In genomic region chr11:101171721-101172433, GRCm38 (mm10) we compare ENCODE assay signal across 9 mouse cellular contexts. TPM values are rescaled to one million over a fixed set of nuclear protein-coding genes. Genes with fewer than 3 reads are reported as not detected.
DNase-seq lines count a peak whose midpoint lies in the region; ATAC-seq and TF ChIP-seq lines count a peak whose summit lies in the region.
"Had no signal": no experiment of that assay in that cellular context is flagged by ENCODE, and none has a peak within 500 bp of the region (broad histone marks: within the 10 kb centered on the region; RNA-seq: fewer than 3 reads in every experiment).

No protein-coding gene starts in this region.

- H3K36me3 ChIP-seq in embryonic facial prominence, embryonic 14.5 days (ENCODE audit: control insufficient read depth, insufficient read depth, low read length) = peaks cover 11% of the 10 kb centered on the region
- H3K36me3 ChIP-seq in heart, embryonic 13.5 days = peaks cover 14% of the 10 kb centered on the region
- peaks cover 9% of the 10 kb centered on the region; the same call in 1 of the 2 replicates for H3K36me3 ChIP-seq in kidney, postnatal 0 days (ENCODE audit: insufficient read depth, low read length)
- no peaks in the 10 kb centered on the region for H3K36me3 ChIP-seq in liver, embryonic 14.5 days (replicated peaks; ENCODE audit: control insufficient read depth, insufficient read depth, low read depth)

- TF ChIP-seq EP300 in liver, embryonic 14.5 days (IDR thresholded peaks at IDR 0.05; ENCODE audit: low read depth) = no peak

- peak overlapping the region; percentile 63 for H3K9ac ChIP-seq in embryonic facial prominence, embryonic 14.5 days (ENCODE audit: low read depth, low read length)
- peak overlapping the region; percentile 84 for H3K9ac ChIP-seq in heart, embryonic 13.5 days
- H3K9ac ChIP-seq in kidney, postnatal 0 days (ENCODE audit: low read depth, low read length) = peak overlapping the region; percentile 43
- H3K9ac ChIP-seq in liver, embryonic 14.5 days (replicated peaks) = no peak overlapping the region

- peak overlapping the region; percentile 84 for H3K4me2 ChIP-seq in embryonic facial prominence, embryonic 14.5 days (ENCODE audit: low read depth, low read length)
- peak overlapping the region; percentile 97 for H3K4me2 ChIP-seq in heart, embryonic 13.5 days
- H3K4me2 ChIP-seq in kidney, postnatal 0 days (ENCODE audit: low read length) = peak overlapping the region; percentile 75
- peak overlapping the region; percentile 61 for H3K4me2 ChIP-seq in liver, embryonic 14.5 days (ENCODE audit: low read depth)

- peak; percentile 53 to 55 for DNase-seq in B cell, adult 2 months
- peak; percentile 72 for DNase-seq in adrenal gland, adult 18-20 months (ENCODE audit: low spot score in 2 of 2)
- DNase-seq in embryonic facial prominence, embryonic 14.5 days (ENCODE audit: low spot score) = peak; percentile 95
- DNase-seq in kidney, postnatal 0 days (ENCODE audit: low spot score) = peak; percentile 92
- peak in 1 of 3 experiments; percentile 42 for DNase-seq in liver, embryonic 14.5 days (ENCODE audit: low read depth in 3 of 3, low spot score in 3 of 3)
- DNase-seq in naive thymus-derived CD4-positive, alpha-beta T cell, adult 2 months (ENCODE audit: low read depth) = peak; percentile 48
- DNase-seq in thymus, postnatal 4 days = peak; percentile 63

- peaks cover 39% of the 10 kb centered on the region for H3K4me1 ChIP-seq in embryonic facial prominence, embryonic 14.5 days (ENCODE audit: control insufficient read depth, insufficient read depth, low read length)
- peaks cover 81% of the 10 kb centered on the region for H3K4me1 ChIP-seq in heart, embryonic 13.5 days
- peaks cover 37% of the 10 kb centered on the region for H3K4me1 ChIP-seq in kidney, postnatal 0 days (replicated peaks; ENCODE audit: insufficient read depth, low read length)
- peaks cover 0 to 12% of the 10 kb centered on the region in 2 experiments; a peak in 2 of 4 replicates for H3K4me1 ChIP-seq in liver, embryonic 14.5 days (replicated peaks; ENCODE audit: control insufficient read depth in 2 of 2, insufficient read depth in 2 of 2, low read length in 1 of 2)

- TF ChIP-seq CTCF in kidney, postnatal 0 days (IDR thresholded peaks at IDR 0.05; ENCODE audit: low read depth) = no peak
- no peak for TF ChIP-seq CTCF in liver, embryonic 14.5 days (IDR thresholded peaks at IDR 0.05; ENCODE audit: low read depth)

- H3K4me3 ChIP-seq in embryonic facial prominence, embryonic 14.5 days (ENCODE audit: low read depth, low read length) = peak overlapping the region; percentile 52
- peak overlapping the region; percentile 67 for H3K4me3 ChIP-seq in heart, embryonic 13.5 days
- H3K4me3 ChIP-seq in kidney, postnatal 0 days (replicated peaks; ENCODE audit: low read depth, low read length) = peak overlapping the region; percentile 36
- H3K4me3 ChIP-seq in liver, embryonic 14.5 days (ENCODE audit: insufficient read depth in 1 of 2, low read depth in 2 of 2, low read length in 2 of 2) = peak overlapping the region; percentile 48 to 51

- under 1% methylated on average over 31 of the region's 31 CpGs for WGBS in embryonic facial prominence, embryonic 14.5 days
- under 1% methylated on average over 31 of the region's 31 CpGs for WGBS in heart, embryonic 13.5 days
- under 1% methylated on average over 31 of the region's 31 CpGs for WGBS in kidney, postnatal 0 days
- WGBS in liver, embryonic 14.5 days (ENCODE audit: insufficient replicate concordance) = under 1% methylated on average over 31 of the region's 31 CpGs

- peak overlapping the region; percentile 88 for H3K27ac ChIP-seq in embryonic facial prominence, embryonic 14.5 days (replicated peaks; ENCODE audit: low read depth, low read length)
- H3K27ac ChIP-seq in heart, embryonic 13.5 days (replicated peaks) = peak overlapping the region; percentile 94
- H3K27ac ChIP-seq in kidney, postnatal 0 days = peak overlapping the region; percentile 72
- no peak overlapping the region for H3K27ac ChIP-seq in liver, embryonic 14.5 days

- peak; percentile 68 for ATAC-seq in embryonic facial prominence, embryonic 14.5 days (ENCODE audit: low read depth)
- no peak for ATAC-seq in heart, embryonic 13.5 days (ENCODE audit: extremely low read depth, insufficient number of reproducible peaks, low FRiP score, low TSS enrichment)
- no peak; the same call in 1 of the 2 replicates for ATAC-seq in kidney, postnatal 0 days (replicated peaks; ENCODE audit: low FRiP score, low read depth)
- peak; percentile 48; the same call in 1 of the 2 replicates for ATAC-seq in liver, embryonic 14.5 days (ENCODE audit: insufficient read depth)

- no peaks in the 10 kb centered on the region for H3K9me3 ChIP-seq in embryonic facial prominence, embryonic 14.5 days (ENCODE audit: control insufficient read depth, low read length)
- H3K9me3 ChIP-seq in heart, embryonic 13.5 days = no peaks in the 10 kb centered on the region
- H3K9me3 ChIP-seq in kidney, postnatal 0 days (replicated peaks; ENCODE audit: low read length) = no peaks in the 10 kb centered on the region
- H3K9me3 ChIP-seq in liver, embryonic 14.5 days (ENCODE audit: control insufficient read depth, low read length) = no peaks in the 10 kb centered on the region

- H3K27me3 ChIP-seq in embryonic facial prominence, embryonic 14.5 days (replicated peaks; ENCODE audit: control insufficient read depth, insufficient read depth, low read length) = peaks cover 60% of the 10 kb centered on the region
- H3K27me3 ChIP-seq in heart, embryonic 13.5 days (replicated peaks) = peaks cover 56% of the 10 kb centered on the region
- no peaks in the 10 kb centered on the region for H3K27me3 ChIP-seq in kidney, postnatal 0 days (ENCODE audit: insufficient read depth, low read length)
- peaks cover 99% of the 10 kb centered on the region for H3K27me3 ChIP-seq in liver, embryonic 14.5 days (ENCODE audit: control insufficient read depth, insufficient read depth, low read length)

RNA-seq across cellular contexts. Expression of gene Plekhh3, which starts 0.7 kb away (rescaled TPM):
- 10 to 100 TPM; 24.3 to 25.6 TPM for total RNA-seq in adrenal gland, adult 18-20 months (2021)
- polyA plus RNA-seq in embryonic facial prominence, embryonic 14.5 days (2014; fragmentation: Nextera tagmentation; extraction: Ambion mirVana) = 17.7 and 20.9 TPM in 2 replicates
- polyA plus RNA-seq in heart, embryonic 13.5 days (2015; fragmentation: Nextera tagmentation; extraction: Ambion mirVana) = 7.6 and 8.5 TPM in 2 replicates
- polyA plus RNA-seq in kidney, postnatal 0 days (2015; fragmentation: Nextera tagmentation; extraction: Ambion mirVana) = 14.1 and 16.6 TPM in 2 replicates
- polyA plus RNA-seq in liver, embryonic 14.5 days (2012; rRNA removed) = 1.1 TPM in 2 replicates
- polyA plus RNA-seq in liver, embryonic 14.5 days (2014; fragmentation: Nextera tagmentation; extraction: Ambion mirVana) = 1.0 TPM in 2 replicates

RNA-seq across cellular contexts. Expression of gene Cntnap1, which starts 1.6 kb away (rescaled TPM):
- total RNA-seq in adrenal gland, adult 18-20 months (2021) = 1 to 10 TPM; 6.4 to 7.3 TPM
- 1.6 and 1.9 TPM in 2 replicates for polyA plus RNA-seq in embryonic facial prominence, embryonic 14.5 days (2014; fragmentation: Nextera tagmentation; extraction: Ambion mirVana)
- polyA plus RNA-seq in heart, embryonic 13.5 days (2015; fragmentation: Nextera tagmentation; extraction: Ambion mirVana) = 0.52 and 0.55 TPM in 2 replicates
- polyA plus RNA-seq in kidney, postnatal 0 days (2015; fragmentation: Nextera tagmentation; extraction: Ambion mirVana) = 0.75 and 0.78 TPM in 2 replicates
- 0.11 and 0.16 TPM in 2 replicates for polyA plus RNA-seq in liver, embryonic 14.5 days (2012; rRNA removed)
- polyA plus RNA-seq in liver, embryonic 14.5 days (2014; fragmentation: Nextera tagmentation; extraction: Ambion mirVana) = 0.08 TPM in 1 of 2 replicates, not detected in the other

RNA-seq across cellular contexts. Expression of gene Ccr10, which starts 3.4 kb away (rescaled TPM):
- under 1 TPM in 1 of 2 experiments, not detected in 1; 0.51 TPM for total RNA-seq in adrenal gland, adult 18-20 months (2021)
- 0.28 TPM in 1 of 2 replicates, not detected in the other for polyA plus RNA-seq in embryonic facial prominence, embryonic 14.5 days (2014; fragmentation: Nextera tagmentation; extraction: Ambion mirVana)
- 0.19 and 0.33 TPM in 2 replicates for polyA plus RNA-seq in heart, embryonic 13.5 days (2015; fragmentation: Nextera tagmentation; extraction: Ambion mirVana)
- 0.36 and 0.45 TPM in 2 replicates for polyA plus RNA-seq in kidney, postnatal 0 days (2015; fragmentation: Nextera tagmentation; extraction: Ambion mirVana)
- polyA plus RNA-seq in liver, embryonic 14.5 days (2012; rRNA removed) = not detected in 2 replicates
- not detected in 2 replicates for polyA plus RNA-seq in liver, embryonic 14.5 days (2014; fragmentation: Nextera tagmentation; extraction: Ambion mirVana)
- total RNA-seq: gastrocnemius, adult 8-10 months had no signal

RNA-seq across cellular contexts. Expression of gene Tubg2, which starts 16.2 kb away (rescaled TPM):
- total RNA-seq in adrenal gland, adult 18-20 months (2021) = 1 to 10 TPM; 5.9 to 6.4 TPM
- 6.6 and 8.4 TPM in 2 replicates for polyA plus RNA-seq in embryonic facial prominence, embryonic 14.5 days (2014; fragmentation: Nextera tagmentation; extraction: Ambion mirVana)
- 3.1 and 4.3 TPM in 2 replicates for polyA plus RNA-seq in heart, embryonic 13.5 days (2015; fragmentation: Nextera tagmentation; extraction: Ambion mirVana)
- polyA plus RNA-seq in kidney, postnatal 0 days (2015; fragmentation: Nextera tagmentation; extraction: Ambion mirVana) = 4.3 and 4.9 TPM in 2 replicates
- 0.13 and 0.14 TPM in 2 replicates for polyA plus RNA-seq in liver, embryonic 14.5 days (2012; rRNA removed)
- not detected in 2 replicates for polyA plus RNA-seq in liver, embryonic 14.5 days (2014; fragmentation: Nextera tagmentation; extraction: Ambion mirVana)

RNA-seq across cellular contexts. Expression of gene Tubg1, which starts 52.1 kb away (rescaled TPM):
- total RNA-seq in adrenal gland, adult 18-20 months (2021) = 10 to 100 TPM; 32.9 to 37.0 TPM
- polyA plus RNA-seq in embryonic facial prominence, embryonic 14.5 days (2014; fragmentation: Nextera tagmentation; extraction: Ambion mirVana) = 55.7 and 60.2 TPM in 2 replicates
- 77.2 and 83.0 TPM in 2 replicates for polyA plus RNA-seq in heart, embryonic 13.5 days (2015; fragmentation: Nextera tagmentation; extraction: Ambion mirVana)
- 48.4 and 56.7 TPM in 2 replicates for polyA plus RNA-seq in kidney, postnatal 0 days (2015; fragmentation: Nextera tagmentation; extraction: Ambion mirVana)
- polyA plus RNA-seq in liver, embryonic 14.5 days (2012; rRNA removed) = 12.4 and 13.8 TPM in 2 replicates
- polyA plus RNA-seq in liver, embryonic 14.5 days (2014; fragmentation: Nextera tagmentation; extraction: Ambion mirVana) = 32.0 and 32.4 TPM in 2 replicates

Comparison
In these comparisons a context has a peak if more than half of its experiments do, and no peak if none do; other contexts are left out.
1. ATAC-seq: peak in embryonic facial prominence, embryonic 14.5 days (single experiment) and liver, embryonic 14.5 days (single experiment); none in heart, embryonic 13.5 days (single experiment) and kidney, postnatal 0 days (single experiment).
2. Peak in every context shown above with its lines, with median percentiles within 50 percentile points of each other: H3K4me2 ChIP-seq and H3K4me3 ChIP-seq.